Mouse (Mus musculus): Measurements from ENCODE around the gene Dcun1d3. TPM values are rescaled to one million over a fixed set of nuclear protein-coding genes. Genes with fewer than 3 reads are reported as not detected.
A peak's percentile ranks its signal among the peaks of the same experiment; 100 is the strongest.

The Dcun1d3 gene
- polyA plus RNA-seq, 1 experiment from 2014 or later, result 14.3 TPM

GRCm38 (mm10) chr7:119894818-119895544 lies 1.1 kb downstream of the Dcun1d3 start:
- Histone ChIP-seq H3K27ac (peak overlapping the region; percentile 97), H3K4me3 (peak overlapping the region; percentile 78), H3K9me3 (no peaks in the 10 kb centered on the region), H3K36me3 (replicated peaks) (no peaks in the 10 kb centered on the region), H3K4me1 (peaks cover 24% of the 10 kb centered on the region), H3K27me3 (ENCODE audit: poor library complexity, severe bottlenecking) (no peaks in the 10 kb centered on the region)
- no peak for DNase-seq (ENCODE audit: extremely low spot score, low spot score)
- 2% methylated on average over 15 of the region's 15 CpGs for WGBS

GRCm38 (mm10) chr7:119892742-119893141 lies 3.4 kb downstream of the Dcun1d3 start:
- 90% methylated on average over 4 of the region's 4 CpGs for WGBS
- H3K27ac ChIP-seq, result no peak overlapping the region

GRCm38 (mm10) chr7:119892198-119892597 lies 3.9 kb downstream of the Dcun1d3 start:
- no peak for DNase-seq (ENCODE audit: extremely low spot score, low spot score)
- WGBS, result 92% methylated on average over 1 of the region's 1 CpGs
- Histone ChIP-seq H3K9me3 (no peaks in the 10 kb centered on the region), H3K27ac (no peak overlapping the region), H3K36me3 (replicated peaks) (no peaks in the 10 kb centered on the region), H3K4me1 (peaks cover 22% of the 10 kb centered on the region), H3K27me3 (ENCODE audit: poor library complexity, severe bottlenecking) (no peaks in the 10 kb centered on the region), H3K4me3 (no peak overlapping the region)

More at GRCm38 (mm10) chr7:119892742-119893141, 3.4 kb downstream of the Dcun1d3 start:
- Histone ChIP-seq H3K4me1 (peaks cover 24% of the 10 kb centered on the region), H3K9me3 (no peaks in the 10 kb centered on the region), H3K27me3 (ENCODE audit: poor library complexity, severe bottlenecking) (no peaks in the 10 kb centered on the region), H3K36me3 (replicated peaks) (no peaks in the 10 kb centered on the region), H3K4me3 (no peak overlapping the region)
- no peak for DNase-seq (ENCODE audit: extremely low spot score, low spot score)

GRCm38 (mm10) chr7:119887887-119888286 lies 8.2 kb downstream of the Dcun1d3 start:
- no peak for DNase-seq (ENCODE audit: extremely low spot score, low spot score)
- 97% methylated on average over 4 of the region's 4 CpGs for WGBS
- no peaks in the 10 kb centered on the region for H3K9me3 ChIP-seq
- no peaks in the 10 kb centered on the region for H3K27me3 ChIP-seq (ENCODE audit: poor library complexity, severe bottlenecking)
- no peak overlapping the region for H3K4me3 ChIP-seq
- H3K27ac ChIP-seq, result no peak overlapping the region
- H3K36me3 ChIP-seq (replicated peaks), result no peaks in the 10 kb centered on the region
- H3K4me1 ChIP-seq, result no peaks in the 10 kb centered on the region

GRCm38 (mm10) chr7:119881229-119881628 lies 14.9 kb downstream of the Dcun1d3 start:
- WGBS, result 95% methylated on average over 2 of the region's 2 CpGs
- DNase-seq (ENCODE audit: extremely low spot score, low spot score), result no peak
- Histone ChIP-seq H3K27me3 (ENCODE audit: poor library complexity, severe bottlenecking) (no peaks in the 10 kb centered on the region), H3K4me1 (no peaks in the 10 kb centered on the region), H3K36me3 (replicated peaks) (peaks cover 12% of the 10 kb centered on the region), H3K27ac (no peak overlapping the region), H3K4me3 (no peak overlapping the region), H3K9me3 (no peaks in the 10 kb centered on the region)

- DNase-seq (ENCODE audit: extremely low spot score, low spot score), result no peak
- peaks cover 12% of the 10 kb centered on the region for H3K36me3 ChIP-seq (replicated peaks)
- H3K4me3 ChIP-seq, result no peak overlapping the region
- H3K27me3 ChIP-seq (ENCODE audit: poor library complexity, severe bottlenecking), result no peaks in the 10 kb centered on the region
- 94% methylated on average over 5 of the region's 5 CpGs for WGBS
- no peaks in the 10 kb centered on the region for H3K9me3 ChIP-seq
- H3K27ac ChIP-seq, result no peak overlapping the region
- H3K4me1 ChIP-seq, result no peaks in the 10 kb centered on the region
These were observed 15.8 kb downstream of the Dcun1d3 start for GRCm38 (mm10) chr7:119880345-119880744.

- H3K4me3 ChIP-seq, result no peak overlapping the region
- H3K9me3 ChIP-seq, result no peaks in the 10 kb centered on the region
- no peak overlapping the region for H3K27ac ChIP-seq
- WGBS, result 88% methylated on average over 4 of the region's 4 CpGs
- H3K4me1 ChIP-seq, result no peaks in the 10 kb centered on the region
- H3K36me3 ChIP-seq (replicated peaks), result peaks cover 12% of the 10 kb centered on the region
- DNase-seq (ENCODE audit: extremely low spot score, low spot score), result no peak
- no peaks in the 10 kb centered on the region for H3K27me3 ChIP-seq (ENCODE audit: poor library complexity, severe bottlenecking)
These were observed 16.9 kb downstream of the Dcun1d3 start for GRCm38 (mm10) chr7:119879171-119879570.

GRCm38 (mm10) chr7:119875776-119876440 lies 20.2 kb downstream of the Dcun1d3 start:
- 0 out of 2 replicates have a peak, but pooled peaks cover 3% of the 10 kb centered on the region for H3K4me1 ChIP-seq
- H3K36me3 ChIP-seq (replicated peaks), result peaks cover 16% of the 10 kb centered on the region
- H3K27me3 ChIP-seq (ENCODE audit: poor library complexity, severe bottlenecking), result no peaks in the 10 kb centered on the region
- no peaks in the 10 kb centered on the region for H3K9me3 ChIP-seq
- H3K4me3 ChIP-seq, result no peak overlapping the region
- no peak overlapping the region for H3K27ac ChIP-seq
- DNase-seq (ENCODE audit: extremely low spot score, low spot score), result no peak
- WGBS, result 76% methylated on average over 3 of the region's 3 CpGs

- WGBS, result 44% methylated on average over 2 of the region's 2 CpGs
- Histone ChIP-seq H3K4me3 (no peak overlapping the region), H3K27ac (no peak overlapping the region), H3K4me1 (0 out of 2 replicates have a peak, but pooled peaks cover 3% of the 10 kb centered on the region), H3K36me3 (replicated peaks) (peaks cover 7% of the 10 kb centered on the region; the same call in 1 of the 2 replicates), H3K9me3 (no peaks in the 10 kb centered on the region), H3K27me3 (ENCODE audit: poor library complexity, severe bottlenecking) (no peaks in the 10 kb centered on the region)
- no peak for DNase-seq (ENCODE audit: extremely low spot score, low spot score)
These were observed 23.0 kb downstream of the Dcun1d3 start for GRCm38 (mm10) chr7:119873050-119873449.

- 93% methylated on average over 4 of the region's 4 CpGs for WGBS
- Histone ChIP-seq H3K27me3 (ENCODE audit: poor library complexity, severe bottlenecking) (no peaks in the 10 kb centered on the region), H3K4me3 (no peak overlapping the region), H3K27ac (no peak overlapping the region), H3K36me3 (replicated peaks) (0 out of 2 replicates have a peak, but pooled peaks cover 4% of the 10 kb centered on the region), H3K4me1 (0 out of 2 replicates have a peak, but pooled peaks cover 3% of the 10 kb centered on the region), H3K9me3 (no peaks in the 10 kb centered on the region)
- no peak for DNase-seq (ENCODE audit: extremely low spot score, low spot score)
These were observed 23.9 kb downstream of the Dcun1d3 start for GRCm38 (mm10) chr7:119872204-119872603.

- 83% methylated on average over 1 of the region's 1 CpGs for WGBS
- H3K9me3 ChIP-seq, result no peaks in the 10 kb centered on the region
- no peak for DNase-seq (ENCODE audit: extremely low spot score, low spot score)
- H3K27ac ChIP-seq, result no peak overlapping the region
- H3K4me1 ChIP-seq, result peaks cover 18% of the 10 kb centered on the region
- H3K36me3 ChIP-seq (replicated peaks), result 0 out of 2 replicates have a peak, but pooled peaks cover 2% of the 10 kb centered on the region
- H3K27me3 ChIP-seq (ENCODE audit: poor library complexity, severe bottlenecking), result no peaks in the 10 kb centered on the region
- no peak overlapping the region for H3K4me3 ChIP-seq
These were observed 30.0 kb downstream of the Dcun1d3 start for GRCm38 (mm10) chr7:119866136-119866535.

GRCm38 (mm10) chr7:119864500-119864899 lies 31.6 kb downstream of the Dcun1d3 start:
- DNase-seq (ENCODE audit: extremely low spot score, low spot score), result no peak
- WGBS, result 95% methylated on average over 5 of the region's 5 CpGs
- Histone ChIP-seq H3K4me3 (no peak overlapping the region), H3K27me3 (ENCODE audit: poor library complexity, severe bottlenecking) (no peaks in the 10 kb centered on the region), H3K36me3 (replicated peaks) (peaks cover 8% of the 10 kb centered on the region), H3K9me3 (no peaks in the 10 kb centered on the region), H3K27ac (no peak overlapping the region), H3K4me1 (peaks cover 33% of the 10 kb centered on the region)

- H3K27me3 ChIP-seq (ENCODE audit: poor library complexity, severe bottlenecking), result no peaks in the 10 kb centered on the region
- peaks cover 33% of the 10 kb centered on the region for H3K4me1 ChIP-seq
- peak overlapping the region; percentile 74 for H3K27ac ChIP-seq
- WGBS, result 73% methylated on average over 1 of the region's 1 CpGs
- DNase-seq (ENCODE audit: extremely low spot score, low spot score), result no peak
- H3K4me3 ChIP-seq, result no peak overlapping the region
- peaks cover 30% of the 10 kb centered on the region for H3K36me3 ChIP-seq (replicated peaks)
- H3K9me3 ChIP-seq, result no peaks in the 10 kb centered on the region
These were observed 33.9 kb downstream of the Dcun1d3 start for GRCm38 (mm10) chr7:119862167-119862566.
